Mouse (Mus musculus) spleen, embryonic (tissue): ENCODE results near the gene Angel1.

ENCODE experiments used
- CTCF ChIA-PET: fragments of 350-600 bp; sonication (Branson Sonifier 250); formaldehyde crosslinking; loops from one replicate; lab custom pipeline; 2022; lab: Charles Lee

Gene Angel1

GRCm38 (mm10) chr12:86705843-86706242 lies 20.4 kb downstream of the Angel1 start:
- CTCF ChIA-PET: no interaction called here

GRCm38 (mm10) chr12:86702690-86703089 lies 23.6 kb downstream of the Angel1 start:
- CTCF ChIA-PET: no interaction called here

- CTCF ChIA-PET: no interaction called here
Measured at GRCm38 (mm10) chr12:86701491-86701890, 24.8 kb downstream of the Angel1 start.

GRCm38 (mm10) chr12:86700927-86701310 lies 25.3 kb downstream of the Angel1 start:
- CTCF ChIA-PET: no interaction called here

GRCm38 (mm10) chr12:86699965-86700926 lies 26.0 kb downstream of the Angel1 start:
- CTCF ChIA-PET: interaction anchor here (0.6 kb wide), 1 partner anchor 29 kb away, joined by 3 read pairs; no protein-coding TSS in a partner anchor

- CTCF ChIA-PET: interaction anchor here (0.6 kb wide), 1 partner anchor 265 kb away, joined by 4 read pairs; no protein-coding TSS in a partner anchor
Measured at GRCm38 (mm10) chr12:86698537-86698936, 27.7 kb downstream of the Angel1 start.

GRCm38 (mm10) chr12:86697996-86698395 lies 28.3 kb downstream of the Angel1 start:
- CTCF ChIA-PET: no interaction called here

GRCm38 (mm10) chr12:86694441-86694840 lies 31.8 kb downstream of the Angel1 start:
- CTCF ChIA-PET: no interaction called here

- CTCF ChIA-PET: no interaction called here
Measured at GRCm38 (mm10) chr12:86693389-86693788, 32.9 kb downstream of the Angel1 start.

GRCm38 (mm10) chr12:86692471-86693356 lies 33.5 kb downstream of the Angel1 start:
- CTCF ChIA-PET: no interaction called here

- CTCF ChIA-PET: no interaction called here
Measured at GRCm38 (mm10) chr12:86690700-86691485, 35.4 kb downstream of the Angel1 start.

GRCm38 (mm10) chr12:86688917-86689316 lies 37.3 kb downstream of the Angel1 start:
- CTCF ChIA-PET: no interaction called here

GRCm38 (mm10) chr12:86687971-86688573 lies 38.2 kb downstream of the Angel1 start:
- CTCF ChIA-PET: no interaction called here

GRCm38 (mm10) chr12:86687445-86687955 lies 38.8 kb downstream of the Angel1 start:
- CTCF ChIA-PET: no interaction called here

- CTCF ChIA-PET: no interaction called here
Measured at GRCm38 (mm10) chr12:86686551-86687330, 39.5 kb downstream of the Angel1 start.

GRCm38 (mm10) chr12:86685275-86685674 lies 41.0 kb downstream of the Angel1 start:
- CTCF ChIA-PET: no interaction called here

GRCm38 (mm10) chr12:86683698-86684097 lies 42.6 kb downstream of the Angel1 start:
- CTCF ChIA-PET: no interaction called here

- CTCF ChIA-PET: no interaction called here
Measured at GRCm38 (mm10) chr12:86682178-86682577, 44.1 kb downstream of the Angel1 start.

GRCm38 (mm10) chr12:86681626-86682025 lies 44.6 kb downstream of the Angel1 start:
- CTCF ChIA-PET: no interaction called here
